Mouse (Mus musculus) CH12.LX (cell line): ENCODE data around the gene Sgpp2. TPM values are rescaled to one million over a fixed set of nuclear protein-coding genes. Genes with fewer than 3 reads are reported as not detected.

Experiments
- DNase-seq: peaks from one replicate; pipeline ENCODE4 v3.0.0-alpha.2; 2013; ENCODE audit errors: extremely low read depth
- H3K27ac ChIP-seq: 2 replicates; pipeline ENCODE4 v1.5.1; 2012; ENCODE audit warnings: low read depth, mild to moderate bottlenecking, control low read depth, moderate library complexity; ENCODE audit not compliant: insufficient read depth
- H3K27me3 ChIP-seq: replicated peaks from 2 replicates; pipeline ENCODE3; 2012; ENCODE audit warnings: inconsistent platforms
- H3K36me3 ChIP-seq, 2 experiments: replicated peaks in 1 of 2; 2 replicates each; pipeline versions ENCODE3 to v1.6.1; 2012; ENCODE audit warnings: inconsistent platforms in 1 of 2, low read length in 1 of 2, mild to moderate bottlenecking in 1 of 2, mixed read lengths in 1 of 2, moderate library complexity in 1 of 2; ENCODE audit not compliant: control insufficient read depth in 1 of 2, insufficient read depth in 1 of 2
- H3K4me1 ChIP-seq, 2 experiments: 2 replicates each; pipeline ENCODE4 v1.6.1; 2012; ENCODE audit warnings: inconsistent platforms in 1 of 2, moderate library complexity in 1 of 2; ENCODE audit not compliant: insufficient read depth in 2 of 2, control insufficient read depth in 1 of 2
- H3K4me2 ChIP-seq: 2 replicates; pipeline ENCODE4 v1.6.1; 2012; ENCODE audit warnings: low read depth, mild to moderate bottlenecking, control low read depth; ENCODE audit not compliant: poor library complexity, insufficient read depth, severe bottlenecking
- H3K4me3 ChIP-seq, 3 experiments: fragments of 150-350 bp in 1 of 3; sonication (generic) in 1 of 3; replicated peaks in 1 of 3; 2 replicates each; pipeline versions ENCODE3 to v1.5.1; 2011 to 2012; ENCODE audit warnings: low read depth in 2 of 3, low read length in 2 of 3, mild to moderate bottlenecking in 2 of 3, moderate library complexity in 2 of 3, control low read depth in 1 of 3, improper control_type of control experiment in 1 of 3, inconsistent platforms in 1 of 3, mixed read lengths in 1 of 3; ENCODE audit not compliant: poor library complexity in 1 of 3
- H3K79me2 ChIP-seq: replicated peaks from 2 replicates; pipeline ENCODE4 v1.6.1; 2012; ENCODE audit warnings: mild to moderate bottlenecking, moderate library complexity; ENCODE audit not compliant: control insufficient read depth, poor library complexity, insufficient read depth, severe bottlenecking; ENCODE audit errors: extremely low read depth
- H3K9ac ChIP-seq: 2 replicates; pipeline ENCODE4 v1.6.1; 2012; ENCODE audit warnings: low read depth, mild to moderate bottlenecking, control low read depth, moderate library complexity; ENCODE audit not compliant: insufficient read depth
- H3K9me3 ChIP-seq: replicated peaks from 2 replicates; pipeline ENCODE3; 2012; ENCODE audit warnings: low read length, inconsistent platforms, mixed read lengths
- BHLHE40 ChIP-seq: IDR thresholded peaks from 2 replicates; pipeline ENCODE4 v1.6.1; 2011; ENCODE audit warnings: mild to moderate bottlenecking, low read depth, low read length, improper control_type of control experiment
- CHD1 ChIP-seq: IDR thresholded peaks from 2 replicates; pipeline ENCODE4 v1.6.1; 2012; ENCODE audit warnings: low read depth, low read length, improper control_type of control experiment, inconsistent platforms
- CTCF ChIP-seq, 2 experiments: IDR thresholded peaks in 1 of 2; conservative IDR thresholded peaks in 1 of 2; 2 replicates each; pipeline ENCODE4 v1.5.1; 2011 to 2012; ENCODE audit warnings: low read depth in 2 of 2, low read length in 2 of 2, improper control_type of control experiment in 1 of 2, inconsistent platforms in 1 of 2, mild to moderate bottlenecking in 1 of 2, moderate library complexity in 1 of 2
- E2F4 ChIP-seq: IDR thresholded peaks from 2 replicates; pipeline ENCODE4 v1.6.1; 2011; ENCODE audit warnings: low read depth, low read length, improper control_type of control experiment; ENCODE audit not compliant: insufficient replicate concordance
- ELF1 ChIP-seq: IDR thresholded peaks from 2 replicates; pipeline ENCODE4 v1.6.1; 2014; ENCODE audit warnings: low read depth, mild to moderate bottlenecking, inconsistent platforms, low read length, improper control_type of control experiment
- EP300 ChIP-seq: IDR thresholded peaks from 2 replicates; pipeline ENCODE4 v1.6.1; 2011; ENCODE audit warnings: low read length, improper control_type of control experiment
- ETS1 ChIP-seq: conservative IDR thresholded peaks from 2 replicates; pipeline ENCODE4 v1.6.1; 2012; ENCODE audit warnings: low read depth, mild to moderate bottlenecking, inconsistent platforms, low read length, improper control_type of control experiment, moderate library complexity
- GABPA ChIP-seq: IDR thresholded peaks from 2 replicates; pipeline ENCODE4 v1.6.1; 2012; ENCODE audit warnings: low read depth, low read length, improper control_type of control experiment, inconsistent platforms; ENCODE audit not compliant: insufficient replicate concordance
- HCFC1 ChIP-seq: IDR thresholded peaks from 2 replicates; pipeline ENCODE4 v1.6.1; 2012; ENCODE audit warnings: low read depth, mild to moderate bottlenecking, inconsistent platforms, low read length, improper control_type of control experiment
- MAX ChIP-seq: IDR thresholded peaks from 2 replicates; pipeline ENCODE4 v1.6.1; 2011; ENCODE audit warnings: low read length, improper control_type of control experiment
- MAZ ChIP-seq: IDR thresholded peaks from 2 replicates; pipeline ENCODE4 v1.6.1; 2012; ENCODE audit warnings: low read depth, mild to moderate bottlenecking, inconsistent platforms, low read length, improper control_type of control experiment, moderate library complexity
- MXI1 ChIP-seq: IDR thresholded peaks from 2 replicates; pipeline ENCODE4 v1.6.1; 2011; ENCODE audit warnings: mild to moderate bottlenecking, low read depth, low read length, improper control_type of control experiment
- MYC ChIP-seq: IDR thresholded peaks from 2 replicates; pipeline ENCODE4 v1.6.1; 2011; ENCODE audit warnings: low read depth, mild to moderate bottlenecking, improper control_type of control experiment, low read length
- NELFE ChIP-seq: IDR thresholded peaks from 2 replicates; pipeline ENCODE4 v1.6.1; 2011; ENCODE audit warnings: low read depth, low read length, improper control_type of control experiment
- NRF1 ChIP-seq: IDR thresholded peaks from 2 replicates; pipeline ENCODE4 v1.6.1; 2014; ENCODE audit warnings: low read depth, mild to moderate bottlenecking, inconsistent platforms, low read length, improper control_type of control experiment, moderate library complexity
- RAD21 ChIP-seq: IDR thresholded peaks from 2 replicates; pipeline ENCODE4 v1.6.1; 2011; ENCODE audit warnings: low read depth, mild to moderate bottlenecking, low read length, improper control_type of control experiment, moderate library complexity
- TBP ChIP-seq: conservative IDR thresholded peaks from 2 replicates; pipeline ENCODE4 v1.6.1; 2011; ENCODE audit warnings: low read depth, low read length, improper control_type of control experiment
- TCF12 ChIP-seq: IDR thresholded peaks from 2 replicates; pipeline ENCODE4 v1.6.1; 2014; ENCODE audit warnings: low read depth, mild to moderate bottlenecking, inconsistent platforms, low read length, improper control_type of control experiment
- UBTF ChIP-seq: IDR thresholded peaks from 2 replicates; pipeline ENCODE4 v1.6.1; 2012; ENCODE audit warnings: low read depth, mild to moderate bottlenecking, inconsistent platforms, low read length, improper control_type of control experiment, moderate library complexity
- ZMIZ1 ChIP-seq: IDR thresholded peaks from 2 replicates; pipeline ENCODE4 v1.6.1; 2012; ENCODE audit warnings: low read depth, mild to moderate bottlenecking, inconsistent platforms, low read length, improper control_type of control experiment
- dilution Hi-C: fragments of 300-500 bp; cut with MboI; formaldehyde crosslinking; loops from 2 replicates; pipeline ENCODE4 v1.14.3; 2020; ENCODE audit warnings: low sequenced_read_pairs; ENCODE audit not compliant: extremely low pct_unique_long_range_greater_than_20kb, extremely low pct_ligation_motif_present
- in situ Hi-C: fragments of 300-500 bp; cut with MboI; formaldehyde crosslinking; loops from 3 replicates; pipeline ENCODE4 v1.14.3; 2019; ENCODE audit warnings: low sequenced_read_pairs, low pct_ligation_motif_present, low pct_unique_long_range_greater_than_20kb, mixed read lengths
- polyA plus RNA-seq: library from polyadenylated mRNA; unstranded; fragments of >175 nt; gene quantifications from 2 replicates; pipeline ENCODE4 v1.2.1, GENCODE M21; 2012; ENCODE audit warnings: low read depth; ENCODE audit not compliant: insufficient read length
- total RNA-seq, 2 experiments: library from RNA; depleted of rRNA; stranded (reverse); fragments of 300-350 nt in 1 of 2; fragments of >200 nt in 1 of 2; gene quantifications; 2 replicates each; pipeline ENCODE4 v1.2.3; 2012 to 2014

Sgpp2 gene
- total and polyA plus RNA-seq, 3 experiments: 0.16 to 0.87 (median 0.59) TPM

- no peak overlapping the region for H3K9ac ChIP-seq
- no peak for DNase-seq
- dilution Hi-C loops (no loop called here), in situ Hi-C loops (no loop called here)
- no peaks in the 10 kb centered on the region for H3K36me3 ChIP-seq
- H3K27me3 ChIP-seq: no peaks in the 10 kb centered on the region
- no peak for TF ChIP-seq ELF1
- TF ChIP-seq GABPA: no peak
- no peak for TF ChIP-seq TCF12
- no peak for TF ChIP-seq BHLHE40
- TF ChIP-seq CTCF (conservative IDR thresholded peaks at IDR 0.05 in 1 of 2, IDR thresholded peaks at IDR 0.05 in 1 of 2; ENCODE audit: low read depth in 2 of 2, low read length in 2 of 2): no peak
- TF ChIP-seq TBP: no peak
- TF ChIP-seq MAX: no peak
- TF ChIP-seq MXI1: no peak
- no peak overlapping the region for H3K27ac ChIP-seq
- no peaks in the 10 kb centered on the region for H3K79me2 ChIP-seq
- H3K4me2 ChIP-seq: no peak overlapping the region
- no peaks in the 10 kb centered on the region for H3K9me3 ChIP-seq
- H3K4me3 ChIP-seq: no peak overlapping the region
- H3K4me1 ChIP-seq: peaks cover 0 to 3% of the 10 kb centered on the region in 2 experiments; a peak in 1 of 4 replicates
These were observed 31.0 kb upstream of the Sgpp2 start for GRCm38 (mm10) chr1:78279128-78279527.

GRCm38 (mm10) chr1:78292397-78292796 lies 17.7 kb upstream of the Sgpp2 start:
- no peak overlapping the region for H3K4me3 ChIP-seq
- H3K27me3 ChIP-seq: no peaks in the 10 kb centered on the region
- H3K79me2 ChIP-seq: no peaks in the 10 kb centered on the region
- DNase-seq: no peak
- H3K9me3 ChIP-seq: no peaks in the 10 kb centered on the region
- no peak overlapping the region for H3K4me2 ChIP-seq
- H3K27ac ChIP-seq: no peak overlapping the region
- no peak overlapping the region for H3K9ac ChIP-seq
- no peak for TF ChIP-seq EP300
- no peak for TF ChIP-seq ELF1
- no peak for TF ChIP-seq HCFC1
- TF ChIP-seq E2F4: no peak
- TF ChIP-seq CHD1: no peak
- no peak for TF ChIP-seq ETS1
- TF ChIP-seq TCF12: no peak
- no peak for TF ChIP-seq ZMIZ1
- no peak for TF ChIP-seq UBTF
- TF ChIP-seq BHLHE40: no peak
- no peak for TF ChIP-seq MYC
- no peak for TF ChIP-seq TBP
- TF ChIP-seq NRF1: no peak
- TF ChIP-seq RAD21: no peak
- TF ChIP-seq NELFE: no peak
- no peak for TF ChIP-seq MAZ
- dilution Hi-C loops (no loop called here), in situ Hi-C loops (no loop called here)
- H3K4me1 ChIP-seq: peaks cover 5 to 11% of the 10 kb centered on the region in 2 experiments
- H3K36me3 ChIP-seq: no peaks in the 10 kb centered on the region
